Mouse (Mus musculus): Measurements from ENCODE around the gene Msto1. TPM values are rescaled to one million over a fixed set of nuclear protein-coding genes. Genes with fewer than 3 reads are reported as not detected.

Gene Msto1
- polyA plus RNA-seq, 1 experiment from 2014 or later: 9.9 TPM

GRCm38 (mm10) chr3:88949786-88950575 lies 36.2 kb upstream of the Msto1 start:
- peak overlapping the region; percentile 91 for H3K4me3 ChIP-seq (ENCODE audit: low read depth, low read length)
- peak overlapping the region; percentile 97 for H3K9ac ChIP-seq (replicated peaks)
- TF ChIP-seq CTCF (IDR thresholded peaks at IDR 0.05; ENCODE audit: low read depth) (peak; percentile 29; the same call in 1 of the 2 replicates), EP300 (IDR thresholded peaks at IDR 0.05; ENCODE audit: low read depth) (no peak)
- H3K4me2 ChIP-seq (ENCODE audit: low read depth, low read length): peak overlapping the region; percentile 77
- under 1% methylated on average over 50 of the region's 92 CpGs for WGBS (ENCODE audit: insufficient replicate concordance)
- peaks cover 28% of the 10 kb centered on the region for H3K4me1 ChIP-seq (ENCODE audit: insufficient read depth)
- H3K27me3 ChIP-seq (ENCODE audit: insufficient read depth, low read length): no peaks in the 10 kb centered on the region
- ATAC-seq (peak; percentile 82), DNase-seq (peak; percentile 93)
- no peaks in the 10 kb centered on the region for H3K36me3 ChIP-seq (replicated peaks; ENCODE audit: insufficient read depth, low read length)
- H3K9me3 ChIP-seq (ENCODE audit: low read length): no peaks in the 10 kb centered on the region
- H3K27ac ChIP-seq (ENCODE audit: low read depth): peak overlapping the region; percentile 99

DNA sequence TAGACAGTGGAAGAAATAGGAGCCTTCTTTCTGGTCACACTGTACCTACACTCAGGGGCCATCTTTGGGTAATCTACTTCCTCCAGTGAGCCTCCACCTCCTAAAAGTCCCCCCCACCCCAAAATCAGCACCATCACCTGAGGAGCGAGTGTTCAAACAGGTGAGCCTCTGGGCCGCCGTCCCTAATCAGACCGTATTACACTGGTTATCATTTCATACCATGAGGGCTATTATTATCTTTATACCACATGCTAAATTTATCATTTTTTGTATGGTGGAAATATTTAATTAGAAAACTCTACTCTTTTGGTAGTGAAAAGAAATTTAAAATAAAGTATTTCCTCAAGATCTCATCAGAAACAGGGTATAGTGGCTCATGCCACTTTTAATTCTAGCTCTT lies 30.3 kb upstream of the Msto1 start:
- ATAC-seq: no peak
- TF ChIP-seq EP300 (IDR thresholded peaks at IDR 0.05; ENCODE audit: low read depth) (no peak), CTCF (IDR thresholded peaks at IDR 0.05; ENCODE audit: low read depth) (no peak)
- Histone ChIP-seq H3K4me2 (ENCODE audit: low read depth, low read length) (no peak overlapping the region), H3K9me3 (ENCODE audit: low read length) (no peaks in the 10 kb centered on the region), H3K9ac (replicated peaks) (no peak overlapping the region), H3K4me1 (ENCODE audit: insufficient read depth) (peaks cover 15% of the 10 kb centered on the region), H3K27me3 (ENCODE audit: insufficient read depth, low read length) (no peaks in the 10 kb centered on the region), H3K4me3 (ENCODE audit: low read depth, low read length) (no peak overlapping the region), H3K27ac (ENCODE audit: low read depth) (no peak overlapping the region), H3K36me3 (replicated peaks; ENCODE audit: insufficient read depth, low read length) (peaks cover 25% of the 10 kb centered on the region)
- DNase-seq: no peak
- 46% methylated on average over 4 of the region's 4 CpGs for WGBS (ENCODE audit: insufficient replicate concordance)

DNA sequence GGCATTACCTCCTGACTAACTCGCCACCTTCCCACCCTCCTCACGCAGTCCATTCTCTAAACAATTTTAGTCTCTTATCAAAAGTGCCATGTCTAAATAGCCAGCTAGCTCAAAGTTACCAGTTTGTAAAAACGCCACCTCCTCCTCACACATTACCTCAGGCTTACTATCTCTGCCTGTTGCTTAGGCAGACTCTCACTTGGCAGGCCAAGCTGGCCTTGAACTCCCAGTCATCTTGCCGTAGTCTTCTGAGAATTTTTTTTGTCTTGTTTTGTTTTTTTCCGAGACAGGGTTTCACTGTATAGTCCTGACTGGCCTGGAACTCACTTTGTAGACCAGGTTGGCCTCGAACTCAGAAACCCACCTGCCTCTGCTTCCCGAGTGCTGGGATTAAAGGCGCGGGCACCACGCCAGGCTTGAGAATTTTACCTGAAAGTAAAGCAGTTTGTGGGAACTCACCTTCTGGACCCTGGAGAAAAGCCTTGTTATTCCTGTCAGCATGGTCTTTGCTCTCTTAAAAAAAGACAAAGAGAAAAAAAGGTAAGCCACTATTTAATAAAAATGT lies 28.6 kb upstream of the Msto1 start:
- DNase-seq (no peak), ATAC-seq (no peak)
- Histone ChIP-seq H3K4me3 (ENCODE audit: low read depth, low read length) (no peak overlapping the region), H3K4me2 (ENCODE audit: low read depth, low read length) (no peak overlapping the region), H3K9ac (replicated peaks) (no peak overlapping the region), H3K27me3 (ENCODE audit: insufficient read depth, low read length) (no peaks in the 10 kb centered on the region), H3K4me1 (ENCODE audit: insufficient read depth) (peaks cover under 1% of the 10 kb centered on the region; the same call in 1 of the 2 replicates), H3K9me3 (ENCODE audit: low read length) (no peaks in the 10 kb centered on the region), H3K27ac (ENCODE audit: low read depth) (no peak overlapping the region), H3K36me3 (replicated peaks; ENCODE audit: insufficient read depth, low read length) (peaks cover 37% of the 10 kb centered on the region)
- WGBS (ENCODE audit: insufficient replicate concordance): 88% methylated on average over 10 of the region's 10 CpGs
- TF ChIP-seq EP300 (IDR thresholded peaks at IDR 0.05; ENCODE audit: low read depth) (no peak), CTCF (IDR thresholded peaks at IDR 0.05; ENCODE audit: low read depth) (no peak)

GRCm38 (mm10) chr3:88939749-88940148 lies 25.9 kb upstream of the Msto1 start:
- DNase-seq (no peak), ATAC-seq (peak; percentile 55)
- peak; percentile 64 for TF ChIP-seq CTCF (IDR thresholded peaks at IDR 0.05; ENCODE audit: low read depth)
- TF ChIP-seq EP300 (IDR thresholded peaks at IDR 0.05; ENCODE audit: low read depth): no peak
- 67% methylated on average over 3 of the region's 3 CpGs for WGBS (ENCODE audit: insufficient replicate concordance)
- Histone ChIP-seq H3K4me2 (ENCODE audit: low read depth, low read length) (no peak overlapping the region), H3K27me3 (ENCODE audit: insufficient read depth, low read length) (no peaks in the 10 kb centered on the region), H3K27ac (ENCODE audit: low read depth) (no peak overlapping the region), H3K9ac (replicated peaks) (no peak overlapping the region), H3K9me3 (ENCODE audit: low read length) (no peaks in the 10 kb centered on the region), H3K4me3 (ENCODE audit: low read depth, low read length) (no peak overlapping the region), H3K4me1 (ENCODE audit: insufficient read depth) (no peaks in the 10 kb centered on the region), H3K36me3 (replicated peaks; ENCODE audit: insufficient read depth, low read length) (peaks cover 44% of the 10 kb centered on the region)

GRCm38 (mm10) chr3:88939071-88939470 lies 25.3 kb upstream of the Msto1 start:
- peaks cover 46% of the 10 kb centered on the region for H3K36me3 ChIP-seq (replicated peaks; ENCODE audit: insufficient read depth, low read length)
- no peaks in the 10 kb centered on the region for H3K27me3 ChIP-seq (ENCODE audit: insufficient read depth, low read length)
- H3K27ac ChIP-seq (ENCODE audit: low read depth): no peak overlapping the region
- ATAC-seq (no peak), DNase-seq (no peak)
- H3K9me3 ChIP-seq (ENCODE audit: low read length): no peaks in the 10 kb centered on the region
- no peaks in the 10 kb centered on the region for H3K4me1 ChIP-seq (ENCODE audit: insufficient read depth)
- H3K4me2 ChIP-seq (ENCODE audit: low read depth, low read length): no peak overlapping the region
- H3K9ac ChIP-seq (replicated peaks): no peak overlapping the region
- H3K4me3 ChIP-seq (ENCODE audit: low read depth, low read length): no peak overlapping the region
- TF ChIP-seq CTCF (IDR thresholded peaks at IDR 0.05; ENCODE audit: low read depth) (no peak), EP300 (IDR thresholded peaks at IDR 0.05; ENCODE audit: low read depth) (no peak)
- WGBS (ENCODE audit: insufficient replicate concordance): 90% methylated on average over 10 of the region's 10 CpGs

DNA sequence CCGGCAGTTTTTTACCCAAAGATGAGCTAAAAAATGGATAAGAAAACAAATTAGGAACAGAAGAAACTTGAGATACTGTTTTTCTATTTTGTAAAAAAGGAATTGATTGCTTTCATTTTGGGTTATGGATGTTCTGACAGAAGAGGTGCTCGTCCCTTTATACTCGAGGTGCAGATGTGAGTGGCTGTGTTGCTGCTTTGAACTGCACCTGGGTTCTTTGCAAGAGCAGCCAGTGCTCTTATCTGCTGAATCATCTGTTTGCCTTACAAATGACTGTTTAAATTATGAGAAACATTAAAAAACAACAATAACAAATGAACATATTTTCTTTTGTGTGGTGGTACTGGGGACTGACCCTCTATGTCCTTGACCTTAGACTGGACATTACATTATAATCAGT lies 15.7 kb upstream of the Msto1 start:
- ATAC-seq: no peak
- TF ChIP-seq CTCF (IDR thresholded peaks at IDR 0.05; ENCODE audit: low read depth) (no peak), EP300 (IDR thresholded peaks at IDR 0.05; ENCODE audit: low read depth) (no peak)
- H3K27ac ChIP-seq (ENCODE audit: low read depth): no peak overlapping the region
- H3K36me3 ChIP-seq (replicated peaks; ENCODE audit: insufficient read depth, low read length): peaks cover 77% of the 10 kb centered on the region
- H3K4me2 ChIP-seq (ENCODE audit: low read depth, low read length): no peak overlapping the region
- no peak for DNase-seq
- no peak overlapping the region for H3K4me3 ChIP-seq (ENCODE audit: low read depth, low read length)
- H3K9me3 ChIP-seq (ENCODE audit: low read length): no peaks in the 10 kb centered on the region
- H3K9ac ChIP-seq (replicated peaks): no peak overlapping the region
- no peaks in the 10 kb centered on the region for H3K27me3 ChIP-seq (ENCODE audit: insufficient read depth, low read length)
- 82% methylated on average over 3 of the region's 3 CpGs for WGBS (ENCODE audit: insufficient replicate concordance)
- no peaks in the 10 kb centered on the region for H3K4me1 ChIP-seq (ENCODE audit: insufficient read depth)
